Mouse (Mus musculus): ENCODE measurements at regions not wholly inside any gene's neighbourhood (a gene's known extent, or its start where the extent isn't known, plus 50 kb on each side); places are given as distances from the start of the nearest gene placed in this dataset.

GRCm38 (mm10) chr2:106538329-106538728 lies 154.7 kb upstream of the Mpped2 start:
- no peak for DNase-seq (ENCODE audit: low spot score in 2 of 2)

- no peak for DNase-seq (ENCODE audit: low spot score in 2 of 2)
These were observed 152.9 kb upstream of the Mpped2 start for GRCm38 (mm10) chr2:106540176-106540575.

GRCm38 (mm10) chr2:106547117-106547516 lies 146.0 kb upstream of the Mpped2 start:
- DNase-seq (ENCODE audit: low spot score in 2 of 2): no peak

GRCm38 (mm10) chr2:106553666-106554065 lies 139.4 kb upstream of the Mpped2 start:
- DNase-seq (ENCODE audit: low spot score in 2 of 2): no peak

- DNase-seq (ENCODE audit: low spot score in 2 of 2): no peak
These were observed 131.4 kb upstream of the Mpped2 start for GRCm38 (mm10) chr2:106561571-106562090.

- no peak for DNase-seq (ENCODE audit: low spot score in 2 of 2)
These were observed 122.8 kb upstream of the Mpped2 start for GRCm38 (mm10) chr2:106570226-106570625.

GRCm38 (mm10) chr2:106571346-106571745 lies 121.7 kb upstream of the Mpped2 start:
- DNase-seq (ENCODE audit: low spot score in 2 of 2): no peak

GRCm38 (mm10) chr2:106571913-106572312 lies 121.2 kb upstream of the Mpped2 start:
- no peak for DNase-seq (ENCODE audit: low spot score in 2 of 2)

GRCm38 (mm10) chr2:106576746-106577323 lies 116.2 kb upstream of the Mpped2 start:
- DNase-seq (ENCODE audit: low spot score in 2 of 2): no peak

GRCm38 (mm10) chr2:106578062-106578461 lies 115.0 kb upstream of the Mpped2 start:
- no peak for DNase-seq (ENCODE audit: low spot score in 2 of 2)

GRCm38 (mm10) chr2:106580663-106581062 lies 112.4 kb upstream of the Mpped2 start:
- peak in 1 of 2 experiments; percentile 3 for DNase-seq (ENCODE audit: low spot score in 2 of 2)

GRCm38 (mm10) chr2:106621251-106621650 lies 71.8 kb upstream of the Mpped2 start:
- no peak for DNase-seq (ENCODE audit: low spot score in 2 of 2)

GRCm38 (mm10) chr2:106622326-106622725 lies 70.7 kb upstream of the Mpped2 start:
- no peak for DNase-seq (ENCODE audit: low spot score in 2 of 2)

- DNase-seq (ENCODE audit: low spot score in 2 of 2): no peak
These were observed 69.4 kb upstream of the Mpped2 start for GRCm38 (mm10) chr2:106623680-106624079.

GRCm38 (mm10) chr2:106631986-106632385 lies 61.1 kb upstream of the Mpped2 start:
- DNase-seq (ENCODE audit: low spot score in 2 of 2): no peak
